Mouse (Mus musculus) heart, adult 2 months (tissue): ENCODE data around the gene Aicda.

ENCODE experiments used
- CTCF ChIP-seq: fragments of 200-600 bp; IDR thresholded peaks from 2 replicates; pipeline ENCODE4 v1.8.1; 2022; ENCODE audit warnings: antibody characterized with exemption, mild to moderate bottlenecking, moderate library complexity
- EP300 ChIP-seq: fragments of 200-500 bp; IDR thresholded peaks from 2 replicates; pipeline ENCODE4 v1.6.1; 2011; ENCODE audit warnings: low read depth, low read length, control low read depth; ENCODE audit not compliant: insufficient read depth
- POLR2A ChIP-seq: fragments of 200-500 bp; IDR thresholded peaks from 2 replicates; pipeline ENCODE4 v1.6.1; 2011; ENCODE audit warnings: mild to moderate bottlenecking, low read depth, low read length, control low read depth; ENCODE audit not compliant: insufficient read depth

DNA sequence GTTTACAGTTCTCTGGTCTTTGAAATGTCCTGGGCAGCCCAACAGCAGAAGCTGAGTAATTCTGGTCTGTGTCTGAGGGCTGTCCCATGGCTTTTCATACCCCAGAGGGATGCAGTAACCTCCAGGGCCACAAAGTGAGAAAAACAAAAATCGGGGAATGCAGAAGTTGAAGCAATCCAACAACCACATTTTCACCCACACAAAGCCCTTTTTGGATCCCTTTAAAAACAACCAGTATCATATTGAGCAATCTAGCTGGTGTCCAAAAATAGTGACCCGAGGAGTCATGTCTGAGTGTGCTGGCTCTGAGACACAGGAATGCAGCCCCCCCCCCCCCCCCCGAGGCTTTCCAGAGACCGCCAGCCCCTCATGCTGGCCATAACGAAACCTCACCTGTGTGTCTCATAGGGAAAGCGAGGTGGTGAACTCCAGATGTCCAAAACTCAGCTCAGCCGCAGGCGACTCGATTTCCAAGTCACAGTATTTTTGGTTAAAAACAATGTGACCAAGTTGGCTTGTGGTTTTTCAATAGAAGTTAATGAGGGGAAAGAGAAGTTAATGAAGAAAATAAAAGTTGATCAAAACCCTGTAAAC is 8.2 kb upstream of the Aicda start:
- TF ChIP-seq CTCF (no peak), POLR2A (no peak), EP300 (no peak)
